Mouse (Mus musculus) heart, embryonic 13.5 days (tissue): ENCODE measurements around the gene Nhej1. TPM values are rescaled to one million over a fixed set of nuclear protein-coding genes. Genes with fewer than 3 reads are reported as not detected.

Experiments used
- ATAC-seq: fragments of 200-750 bp; cut with Nextera tagmentation; 2 replicates; pipeline ENCODE4 v1.8.0; 2017; ENCODE audit warnings: moderate TSS enrichment; ENCODE audit not compliant: insufficient number of reproducible peaks, low FRiP score, low TSS enrichment; ENCODE audit errors: extremely low read depth
- H3K27ac ChIP-seq: fragments of 300-500 bp; sonication (generic); replicated peaks from 2 replicates; pipeline ENCODE4 v1.5.1; 2015; ENCODE audit warnings: moderate library complexity, mild to moderate bottlenecking, inconsistent platforms
- H3K27me3 ChIP-seq: fragments of 300-500 bp; sonication (generic); replicated peaks from 2 replicates; pipeline ENCODE4 v1.6.1; 2015; ENCODE audit warnings: mild to moderate bottlenecking, inconsistent platforms
- H3K36me3 ChIP-seq: fragments of 300-500 bp; sonication (generic); 2 replicates; pipeline ENCODE4 v1.6.1; 2015; ENCODE audit warnings: mild to moderate bottlenecking, inconsistent platforms
- H3K4me1 ChIP-seq: fragments of 300-500 bp; sonication (generic); 2 replicates; pipeline ENCODE4 v1.6.1; 2015; ENCODE audit warnings: inconsistent platforms
- H3K4me2 ChIP-seq: fragments of 300-500 bp; sonication (generic); 2 replicates; pipeline ENCODE4 v1.6.1; 2015; ENCODE audit warnings: inconsistent platforms, mild to moderate bottlenecking, moderate library complexity
- H3K4me3 ChIP-seq: fragments of 300-500 bp; sonication (generic); 2 replicates; pipeline ENCODE4 v1.5.1; 2015; ENCODE audit warnings: moderate library complexity, mild to moderate bottlenecking, inconsistent platforms
- H3K9ac ChIP-seq: fragments of 300-500 bp; sonication (generic); 2 replicates; pipeline ENCODE4 v1.6.1; 2015; ENCODE audit warnings: inconsistent platforms, mild to moderate bottlenecking, moderate library complexity
- H3K9me3 ChIP-seq: fragments of 300-500 bp; sonication (generic); 2 replicates; pipeline ENCODE4 v1.6.1; 2016; ENCODE audit warnings: inconsistent platforms
- WGBS: fragments of 180-500 bp; shearing (Covaris S2); methylation state at CpG from one replicate; pipeline ENCODE4 v1.1.7; 2015; ENCODE audit warnings: mixed read lengths; 5-methylcytosine and 5-hydroxymethylcytosine counted together
- polyA plus RNA-seq: library from polyadenylated mRNA; unstranded; fragments of >200 nt; fragmentation: Nextera tagmentation; extraction: Ambion mirVana; gene quantifications from 2 replicates; pipeline ENCODE4 v1.2.1, GENCODE M21; 2015

Gene Nhej1
- polyA plus RNA-seq, 1 experiment from 2014 or later: 7.9 TPM

GRCm38 (mm10) chr1:74948784-74949665 lies 176.0 kb downstream of the Nhej1 start:
- no peak overlapping the region for H3K27ac ChIP-seq
- H3K4me1 ChIP-seq: peaks cover 41% of the 10 kb centered on the region
- 3% methylated on average over 20 of the region's 20 CpGs for WGBS
- H3K9me3 ChIP-seq: no peaks in the 10 kb centered on the region
- H3K4me2 ChIP-seq: peak overlapping the region; percentile 72
- H3K4me3 ChIP-seq: peak overlapping the region; percentile 53
- no peak overlapping the region for H3K9ac ChIP-seq
- H3K27me3 ChIP-seq: peaks cover 100% of the 10 kb centered on the region
- no peak for ATAC-seq
- H3K36me3 ChIP-seq: no peaks in the 10 kb centered on the region

GRCm38 (mm10) chr1:74947986-74948670 lies 176.9 kb downstream of the Nhej1 start:
- H3K27me3 ChIP-seq: peaks cover 100% of the 10 kb centered on the region
- no peak overlapping the region for H3K27ac ChIP-seq
- no peak for ATAC-seq
- 2% methylated on average over 39 of the region's 41 CpGs for WGBS
- peak overlapping the region; percentile 53 for H3K4me3 ChIP-seq
- peaks cover 41% of the 10 kb centered on the region for H3K4me1 ChIP-seq
- H3K9ac ChIP-seq: peak overlapping the region; percentile 75
- H3K36me3 ChIP-seq: no peaks in the 10 kb centered on the region
- no peaks in the 10 kb centered on the region for H3K9me3 ChIP-seq
- H3K4me2 ChIP-seq: peak overlapping the region; percentile 72

- Histone ChIP-seq H3K27me3 (peaks cover 93% of the 10 kb centered on the region), H3K4me1 (no peaks in the 10 kb centered on the region), H3K4me2 (no peak overlapping the region), H3K9ac (no peak overlapping the region), H3K27ac (no peak overlapping the region), H3K4me3 (no peak overlapping the region), H3K9me3 (no peaks in the 10 kb centered on the region), H3K36me3 (no peaks in the 10 kb centered on the region)
- WGBS: 46% methylated on average over 12 of the region's 12 CpGs
- ATAC-seq: no peak
Measured at GRCm38 (mm10) chr1:74941651-74942360, 183.2 kb downstream of the Nhej1 start.

- no peak for ATAC-seq
- no peaks in the 10 kb centered on the region for H3K36me3 ChIP-seq
- H3K4me3 ChIP-seq: no peak overlapping the region
- WGBS: 6% methylated on average over 3 of the region's 3 CpGs
- H3K4me1 ChIP-seq: no peaks in the 10 kb centered on the region
- H3K27ac ChIP-seq: no peak overlapping the region
- no peak overlapping the region for H3K4me2 ChIP-seq
- no peaks in the 10 kb centered on the region for H3K9me3 ChIP-seq
- H3K27me3 ChIP-seq: peaks cover 91% of the 10 kb centered on the region
- H3K9ac ChIP-seq: no peak overlapping the region
Measured at GRCm38 (mm10) chr1:74939762-74940161, 185.2 kb downstream of the Nhej1 start.

- 41% methylated on average over 12 of the region's 12 CpGs for WGBS
- Histone ChIP-seq H3K27me3 (peaks cover 87% of the 10 kb centered on the region), H3K4me2 (no peak overlapping the region), H3K4me3 (no peak overlapping the region), H3K36me3 (no peaks in the 10 kb centered on the region), H3K9ac (no peak overlapping the region), H3K9me3 (no peaks in the 10 kb centered on the region), H3K4me1 (no peaks in the 10 kb centered on the region), H3K27ac (no peak overlapping the region)
- ATAC-seq: no peak
Measured at GRCm38 (mm10) chr1:74936221-74936830, 188.7 kb downstream of the Nhej1 start.

- H3K4me3 ChIP-seq: peak within 1 kb of the TSS; percentile 18; the same call in 1 of the 2 replicates
- peaks cover 87% of the 10 kb centered on the region for H3K27me3 ChIP-seq
- H3K4me2 ChIP-seq: peak within 1 kb of the TSS; percentile 43
- H3K27ac ChIP-seq: no peak within 1 kb of the TSS
- no peak within 1 kb of the TSS for H3K9ac ChIP-seq
- H3K36me3 ChIP-seq: no peaks in the 10 kb centered on the region
- H3K4me1 ChIP-seq: no peaks in the 10 kb centered on the region
- no peak for ATAC-seq
- 4% methylated on average over 18 of the region's 18 CpGs for WGBS
- H3K9me3 ChIP-seq: no peaks in the 10 kb centered on the region
Measured at GRCm38 (mm10) chr1:74935402-74935801, 189.6 kb downstream of the Nhej1 start, which contains the start of gene Cfap65. Gene Cfap65 (minus strand): TSS chr1:74935599.

GRCm38 (mm10) chr1:74927621-74928296 lies 197.2 kb downstream of the Nhej1 start:
- no peak overlapping the region for H3K9ac ChIP-seq
- ATAC-seq: no peak
- no peaks in the 10 kb centered on the region for H3K36me3 ChIP-seq
- no peaks in the 10 kb centered on the region for H3K4me1 ChIP-seq
- peaks cover 93% of the 10 kb centered on the region for H3K27me3 ChIP-seq
- H3K27ac ChIP-seq: no peak overlapping the region
- H3K4me2 ChIP-seq: no peak overlapping the region
- 74% methylated on average over 9 of the region's 9 CpGs for WGBS
- no peaks in the 10 kb centered on the region for H3K9me3 ChIP-seq
- H3K4me3 ChIP-seq: no peak overlapping the region

- WGBS: 33% methylated on average over 6 of the region's 6 CpGs
- Histone ChIP-seq H3K4me2 (no peak overlapping the region), H3K9me3 (no peaks in the 10 kb centered on the region), H3K4me1 (no peaks in the 10 kb centered on the region), H3K9ac (no peak overlapping the region), H3K36me3 (no peaks in the 10 kb centered on the region), H3K4me3 (no peak overlapping the region), H3K27me3 (peaks cover 94% of the 10 kb centered on the region), H3K27ac (no peak overlapping the region)
- no peak for ATAC-seq
Measured at GRCm38 (mm10) chr1:74926721-74927120, 198.3 kb downstream of the Nhej1 start.

GRCm38 (mm10) chr1:74924464-74924863 lies 200.5 kb downstream of the Nhej1 start:
- no peak overlapping the region for H3K9ac ChIP-seq
- H3K27ac ChIP-seq: no peak overlapping the region
- no peaks in the 10 kb centered on the region for H3K4me1 ChIP-seq
- H3K9me3 ChIP-seq: no peaks in the 10 kb centered on the region
- no peak for ATAC-seq
- H3K36me3 ChIP-seq: no peaks in the 10 kb centered on the region
- no peak overlapping the region for H3K4me3 ChIP-seq
- no peak overlapping the region for H3K4me2 ChIP-seq
- H3K27me3 ChIP-seq: peaks cover 87% of the 10 kb centered on the region
- WGBS: 51% methylated on average over 4 of the region's 4 CpGs
